Mouse (Mus musculus) WW6 (cell line): ENCODE measurements around the gene 9430038I01Rik.
"Not testable (repeated sequence)": the region's sequence is repeated elsewhere in the genome, so short reads cannot be mapped to it uniquely, and the experiment has no call there.

Source experiments
- DNase-seq: peaks from one replicate; pipeline ENCODE4 v3.0.0-alpha.2; 2013; ENCODE audit warnings: low read depth, low spot score

The 9430038I01Rik gene

GRCm38 (mm10) chr7:137410337-137411197 is at the start of gene 9430038I01Rik:
Gene 9430038I01Rik (minus strand): TSS chr7:137410762.
- peak; percentile 90 for DNase-seq

GRCm38 (mm10) chr7:137445321-137445720 is 34.8 kb upstream of the 9430038I01Rik start:
- DNase-seq, result no peak

GRCm38 (mm10) chr7:137442951-137443350 is 32.4 kb upstream of the 9430038I01Rik start:
- no peak for DNase-seq

- DNase-seq, result not testable (repeated sequence)
These were observed 28.4 kb upstream of the 9430038I01Rik start for GRCm38 (mm10) chr7:137438962-137439361.

- no peak for DNase-seq
These were observed 27.6 kb upstream of the 9430038I01Rik start for GRCm38 (mm10) chr7:137438179-137438550.

- DNase-seq, result peak; percentile 92
These were observed 27.0 kb upstream of the 9430038I01Rik start, which contains the start of gene Glrx3 for GRCm38 (mm10) chr7:137437440-137438178. Gene Glrx3 (plus strand): TSS chr7:137437614.

- no peak for DNase-seq
These were observed 26.3 kb upstream of the 9430038I01Rik start for GRCm38 (mm10) chr7:137436901-137437300.

- no peak for DNase-seq
These were observed 21.4 kb upstream of the 9430038I01Rik start for GRCm38 (mm10) chr7:137431769-137432603.

GRCm38 (mm10) chr7:137426693-137427092 is 16.1 kb upstream of the 9430038I01Rik start:
- DNase-seq, result no peak

- no peak for DNase-seq
These were observed 10.7 kb upstream of the 9430038I01Rik start for GRCm38 (mm10) chr7:137421236-137421635.

GRCm38 (mm10) chr7:137420550-137420949 is 10.0 kb upstream of the 9430038I01Rik start:
- DNase-seq, result no peak

GRCm38 (mm10) chr7:137414710-137415109 is 4.1 kb upstream of the 9430038I01Rik start:
- no peak for DNase-seq

GRCm38 (mm10) chr7:137407428-137408058 is 3.0 kb downstream of the 9430038I01Rik start:
- no peak for DNase-seq

GRCm38 (mm10) chr7:137404146-137404545 is 6.4 kb downstream of the 9430038I01Rik start:
- no peak for DNase-seq

- no peak for DNase-seq
These were observed 11.6 kb downstream of the 9430038I01Rik start for GRCm38 (mm10) chr7:137398973-137399372.

- no peak for DNase-seq
These were observed 13.1 kb downstream of the 9430038I01Rik start for GRCm38 (mm10) chr7:137397361-137397910.

GRCm38 (mm10) chr7:137395421-137395820 is 15.1 kb downstream of the 9430038I01Rik start:
- no peak for DNase-seq

GRCm38 (mm10) chr7:137387863-137388262 is 22.7 kb downstream of the 9430038I01Rik start:
- no peak for DNase-seq

- no peak for DNase-seq
These were observed 35.6 kb downstream of the 9430038I01Rik start for GRCm38 (mm10) chr7:137374996-137375395.

GRCm38 (mm10) chr7:137371770-137372169 is 38.8 kb downstream of the 9430038I01Rik start:
- no peak for DNase-seq

GRCm38 (mm10) chr7:137370175-137370574 is 40.4 kb downstream of the 9430038I01Rik start:
- DNase-seq, result no peak
